Mouse (Mus musculus): ENCODE data around the gene Il17ra.

DNA sequence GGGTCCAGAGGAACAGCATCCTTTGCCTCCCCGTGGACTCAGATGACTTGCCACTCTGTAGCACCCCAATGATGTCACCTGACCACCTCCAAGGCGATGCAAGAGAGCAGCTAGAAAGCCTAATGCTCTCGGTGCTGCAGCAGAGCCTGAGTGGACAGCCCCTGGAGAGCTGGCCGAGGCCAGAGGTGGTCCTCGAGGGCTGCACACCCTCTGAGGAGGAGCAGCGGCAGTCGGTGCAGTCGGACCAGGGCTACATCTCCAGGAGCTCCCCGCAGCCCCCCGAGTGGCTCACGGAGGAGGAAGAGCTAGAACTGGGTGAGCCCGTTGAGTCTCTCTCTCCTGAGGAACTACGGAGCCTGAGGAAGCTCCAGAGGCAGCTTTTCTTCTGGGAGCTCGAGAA lies 19.0 kb downstream of the Il17ra start:
- no peak for TF ChIP-seq CTCF (IDR thresholded peaks at IDR 0.05; ENCODE audit: low read depth)
- no peak for TF ChIP-seq EP300 (IDR thresholded peaks at IDR 0.05; ENCODE audit: low read depth)

All from liver, postnatal 0 days (tissue).